Mouse (Mus musculus) limb, embryonic 13.5 days (tissue): ENCODE results near the gene Hax1. TPM values are rescaled to one million over a fixed set of nuclear protein-coding genes. Genes with fewer than 3 reads are reported as not detected.

Experiments used
- ATAC-seq: fragments of 200-750 bp; cut with Nextera tagmentation; 2 replicates; pipeline ENCODE4 v1.8.0; 2017; ENCODE audit warnings: low read depth, moderate number of reproducible peaks, moderate TSS enrichment; ENCODE audit not compliant: low FRiP score
- H3K27ac ChIP-seq: fragments of 300-500 bp; sonication (generic); 2 replicates; pipeline ENCODE4 v1.5.1; 2015; ENCODE audit warnings: inconsistent platforms, mild to moderate bottlenecking, moderate library complexity
- H3K27me3 ChIP-seq: fragments of 300-500 bp; sonication (generic); 2 replicates; pipeline ENCODE4 v1.6.1; 2015; ENCODE audit warnings: mild to moderate bottlenecking, inconsistent platforms
- H3K36me3 ChIP-seq: fragments of 300-500 bp; sonication (generic); 2 replicates; pipeline ENCODE4 v1.6.1; 2015; ENCODE audit warnings: inconsistent platforms, mild to moderate bottlenecking, moderate library complexity
- H3K4me1 ChIP-seq: fragments of 300-500 bp; sonication (generic); 2 replicates; pipeline ENCODE4 v1.6.1; 2015; ENCODE audit warnings: inconsistent platforms
- H3K4me2 ChIP-seq: fragments of 300-500 bp; sonication (generic); replicated peaks from 2 replicates; pipeline ENCODE4 v1.6.1; 2015; ENCODE audit warnings: inconsistent platforms, mild to moderate bottlenecking, moderate library complexity
- H3K4me3 ChIP-seq: fragments of 300-500 bp; sonication (generic); 2 replicates; pipeline ENCODE4 v1.5.1; 2015; ENCODE audit warnings: moderate library complexity, mild to moderate bottlenecking, inconsistent platforms
- H3K9ac ChIP-seq: fragments of 300-500 bp; sonication (generic); 2 replicates; pipeline ENCODE4 v1.6.1; 2015; ENCODE audit warnings: mild to moderate bottlenecking, inconsistent platforms
- H3K9me3 ChIP-seq: fragments of 300-500 bp; sonication (generic); 2 replicates; pipeline ENCODE4 v1.6.1; 2016; ENCODE audit warnings: inconsistent platforms
- WGBS: fragments of 180-500 bp; shearing (Covaris S2); methylation state at CpG from one replicate; pipeline ENCODE4 v1.1.7; 2015; 5-methylcytosine and 5-hydroxymethylcytosine counted together
- polyA plus RNA-seq: library from polyadenylated mRNA; unstranded; fragments of >200 nt; fragmentation: Nextera tagmentation; extraction: Ambion mirVana; gene quantifications from 2 replicates; pipeline ENCODE4 v1.2.1, GENCODE M21; 2015

Gene Hax1
- polyA plus RNA-seq, 1 experiment from 2014 or later = 174 TPM

DNA sequence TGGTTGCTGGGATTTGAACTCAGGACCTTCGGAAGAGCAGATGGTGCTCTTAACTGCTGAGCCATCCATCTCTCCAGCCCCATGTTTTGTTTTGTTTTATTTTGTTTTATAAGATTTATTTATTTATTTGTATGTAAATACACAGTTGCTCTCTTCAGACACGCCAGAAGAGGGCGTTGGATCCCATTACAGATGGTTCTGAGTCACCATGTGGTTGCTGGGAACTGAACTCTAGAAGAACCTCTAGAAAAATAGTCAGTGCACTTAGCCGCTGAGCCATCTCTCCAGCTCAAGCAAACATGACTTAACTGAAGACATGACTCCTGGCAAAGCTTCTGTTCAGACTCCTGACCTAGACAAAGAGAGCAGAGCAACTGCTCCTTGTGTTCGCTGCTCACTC, 16.2 kb downstream of the Hax1 start:
- WGBS = 80% methylated on average over 5 of the region's 5 CpGs
- Histone ChIP-seq H3K36me3 (no peaks in the 10 kb centered on the region), H3K4me1 (no peaks in the 10 kb centered on the region), H3K27ac (no peak overlapping the region), H3K4me3 (no peak overlapping the region), H3K9me3 (no peaks in the 10 kb centered on the region), H3K27me3 (no peaks in the 10 kb centered on the region), H3K9ac (no peak overlapping the region), H3K4me2 (no peak overlapping the region)
- ATAC-seq = no peak

DNA sequence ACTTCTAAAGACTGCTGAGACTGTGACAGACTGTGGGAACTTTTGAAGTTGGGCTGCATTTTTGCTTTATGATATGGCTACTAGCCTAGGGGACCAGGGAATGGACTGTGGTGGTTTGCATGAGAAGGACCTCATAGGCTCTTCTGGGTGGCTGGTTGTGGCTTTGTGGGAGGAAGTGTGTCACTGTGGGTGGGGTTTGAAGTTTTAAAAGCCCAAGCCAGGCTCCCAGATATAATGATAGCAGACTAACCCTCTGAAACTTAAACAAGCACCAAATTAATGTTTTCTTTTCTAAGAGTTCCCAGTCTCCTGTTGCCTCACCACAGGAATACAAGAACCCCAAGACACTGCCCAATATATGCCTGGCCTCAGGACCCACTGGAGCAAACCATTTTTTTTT, 21.7 kb downstream of the Hax1 start:
- H3K27me3 ChIP-seq = no peaks in the 10 kb centered on the region
- no peak overlapping the region for H3K4me2 ChIP-seq
- no peak overlapping the region for H3K27ac ChIP-seq
- no peaks in the 10 kb centered on the region for H3K36me3 ChIP-seq
- no peak overlapping the region for H3K4me3 ChIP-seq
- no peak for ATAC-seq
- no peaks in the 10 kb centered on the region for H3K4me1 ChIP-seq
- no peak overlapping the region for H3K9ac ChIP-seq
- no peaks in the 10 kb centered on the region for H3K9me3 ChIP-seq

- Histone ChIP-seq H3K4me1 (peaks cover 14% of the 10 kb centered on the region), H3K4me2 (no peak overlapping the region), H3K27me3 (no peaks in the 10 kb centered on the region), H3K9me3 (no peaks in the 10 kb centered on the region), H3K27ac (no peak overlapping the region), H3K36me3 (peaks cover 9% of the 10 kb centered on the region; the same call in 1 of the 2 replicates), H3K9ac (no peak overlapping the region), H3K4me3 (no peak overlapping the region)
- no peak for ATAC-seq
- 75% methylated on average over 7 of the region's 7 CpGs for WGBS
Observed at GRCm38 (mm10) chr3:89968509-89968908, 30.1 kb downstream of the Hax1 start.

GRCm38 (mm10) chr3:89966946-89967345, 31.6 kb downstream of the Hax1 start:
- no peak for ATAC-seq
- no peak overlapping the region for H3K27ac ChIP-seq
- WGBS = 75% methylated on average over 4 of the region's 4 CpGs
- no peak overlapping the region for H3K4me2 ChIP-seq
- peaks cover 19% of the 10 kb centered on the region for H3K4me1 ChIP-seq
- peaks cover 9% of the 10 kb centered on the region; the same call in 1 of the 2 replicates for H3K36me3 ChIP-seq
- H3K27me3 ChIP-seq = no peaks in the 10 kb centered on the region
- no peak overlapping the region for H3K4me3 ChIP-seq
- H3K9me3 ChIP-seq = no peaks in the 10 kb centered on the region
- no peak overlapping the region for H3K9ac ChIP-seq

DNA sequence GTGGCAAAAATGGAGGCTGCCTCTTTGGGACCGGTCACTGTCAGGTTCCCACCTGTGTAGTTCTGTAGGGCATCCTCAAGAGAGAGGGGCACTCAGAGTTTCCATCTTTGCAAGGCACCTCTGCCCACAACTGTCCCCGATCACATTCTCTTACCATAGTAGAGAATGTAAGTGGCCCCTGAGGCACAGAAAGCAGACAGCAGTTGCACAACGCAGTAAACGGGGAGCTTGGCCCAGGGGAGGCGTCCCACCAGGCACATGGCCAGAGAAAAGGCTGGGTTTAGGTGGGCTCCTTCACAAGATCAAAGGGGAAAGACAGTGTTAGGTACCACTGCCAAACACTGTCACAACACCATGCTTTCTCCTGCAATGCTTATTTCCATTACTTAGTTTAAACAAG, 32.6 kb downstream of the Hax1 start:
- no peak overlapping the region for H3K9ac ChIP-seq
- H3K36me3 ChIP-seq = peaks cover 9% of the 10 kb centered on the region; the same call in 1 of the 2 replicates
- no peak overlapping the region for H3K4me2 ChIP-seq
- no peaks in the 10 kb centered on the region for H3K9me3 ChIP-seq
- WGBS = 93% methylated on average over 5 of the region's 5 CpGs
- H3K4me3 ChIP-seq = no peak overlapping the region
- peaks cover 29% of the 10 kb centered on the region for H3K4me1 ChIP-seq
- no peaks in the 10 kb centered on the region for H3K27me3 ChIP-seq
- ATAC-seq = no peak
- no peak overlapping the region for H3K27ac ChIP-seq

- Histone ChIP-seq H3K27me3 (no peaks in the 10 kb centered on the region), H3K4me1 (peaks cover 32% of the 10 kb centered on the region)
- no peak for ATAC-seq
Observed at GRCm38 (mm10) chr3:89965557-89965956, 33.0 kb downstream of the Hax1 start.

GRCm38 (mm10) chr3:89963926-89964739, 34.4 kb downstream of the Hax1 start:
- 33% methylated on average over 22 of the region's 22 CpGs for WGBS
- H3K27ac ChIP-seq = peak overlapping the region; percentile 94

More at GRCm38 (mm10) chr3:89965557-89965956, 33.0 kb downstream of the Hax1 start:
- Histone ChIP-seq H3K4me2 (no peak overlapping the region), H3K36me3 (peaks cover 9% of the 10 kb centered on the region; the same call in 1 of the 2 replicates), H3K27ac (no peak overlapping the region), H3K4me3 (no peak overlapping the region), H3K9me3 (no peaks in the 10 kb centered on the region), H3K9ac (no peak overlapping the region)
- 97% methylated on average over 8 of the region's 8 CpGs for WGBS

DNA sequence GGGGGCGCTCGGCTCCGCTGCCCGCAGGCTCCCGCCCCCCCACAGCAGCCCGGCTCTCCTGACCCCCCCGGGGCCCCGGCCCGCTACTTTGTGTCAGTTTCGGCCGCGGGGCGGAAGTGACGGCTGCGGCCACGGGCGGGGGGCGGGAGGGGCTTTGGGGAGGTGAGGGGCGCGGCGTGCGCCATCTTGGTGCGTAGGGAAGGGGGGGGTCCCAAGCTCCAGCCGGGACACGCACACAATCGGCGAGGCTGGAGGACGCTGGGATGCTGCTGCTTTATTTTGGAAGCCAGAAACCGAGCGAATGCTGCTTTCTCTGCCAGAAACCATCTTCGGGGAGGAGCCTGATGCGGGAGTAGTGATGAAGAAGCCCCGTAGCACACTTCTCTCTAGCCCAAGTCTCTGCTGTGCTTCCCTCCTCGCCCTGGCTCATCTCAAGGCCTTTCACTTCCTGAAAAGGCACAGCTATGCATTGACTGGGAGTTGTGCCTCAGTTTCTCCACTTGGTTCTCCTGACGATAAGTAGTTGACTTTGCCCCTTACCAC, 35.3 kb downstream of the Hax1 start, which contains the start of gene Atp8b2:
Atp8b2 (minus strand) TSS at position 288 of the 543 bp plus-strand sequence.
- no peaks in the 10 kb centered on the region for H3K9me3 ChIP-seq
- H3K27me3 ChIP-seq = no peaks in the 10 kb centered on the region
- peaks cover 22% of the 10 kb centered on the region for H3K36me3 ChIP-seq
- peak within 1 kb of the TSS; percentile 87 for H3K4me2 ChIP-seq
- peak; percentile 66 for ATAC-seq
- H3K4me1 ChIP-seq = peaks cover 43% of the 10 kb centered on the region
- peak within 1 kb of the TSS; percentile 94 for H3K27ac ChIP-seq
- H3K9ac ChIP-seq = peak within 1 kb of the TSS; percentile 96
- peak within 1 kb of the TSS; percentile 96 for H3K4me3 ChIP-seq
- WGBS = 1% methylated on average over 29 of the region's 35 CpGs

More at GRCm38 (mm10) chr3:89963926-89964739, 34.4 kb downstream of the Hax1 start:
- peak overlapping the region; percentile 96 for H3K9ac ChIP-seq
- peaks cover 14% of the 10 kb centered on the region for H3K36me3 ChIP-seq
- H3K4me1 ChIP-seq = peaks cover 43% of the 10 kb centered on the region
- H3K4me2 ChIP-seq = peak overlapping the region; percentile 87
- peak overlapping the region; percentile 96 for H3K4me3 ChIP-seq
- no peaks in the 10 kb centered on the region for H3K27me3 ChIP-seq
- H3K9me3 ChIP-seq = no peaks in the 10 kb centered on the region
- ATAC-seq = no peak

GRCm38 (mm10) chr3:89962751-89963220, 35.8 kb downstream of the Hax1 start:
- Histone ChIP-seq H3K4me2 (peak overlapping the region; percentile 87), H3K4me3 (peak overlapping the region; percentile 96), H3K36me3 (peaks cover 27% of the 10 kb centered on the region), H3K27ac (peak overlapping the region; percentile 94), H3K9me3 (no peaks in the 10 kb centered on the region), H3K4me1 (peaks cover 43% of the 10 kb centered on the region), H3K27me3 (no peaks in the 10 kb centered on the region), H3K9ac (peak overlapping the region; percentile 96)
- ATAC-seq = peak; percentile 22
- under 1% methylated on average over 27 of the region's 30 CpGs for WGBS

DNA sequence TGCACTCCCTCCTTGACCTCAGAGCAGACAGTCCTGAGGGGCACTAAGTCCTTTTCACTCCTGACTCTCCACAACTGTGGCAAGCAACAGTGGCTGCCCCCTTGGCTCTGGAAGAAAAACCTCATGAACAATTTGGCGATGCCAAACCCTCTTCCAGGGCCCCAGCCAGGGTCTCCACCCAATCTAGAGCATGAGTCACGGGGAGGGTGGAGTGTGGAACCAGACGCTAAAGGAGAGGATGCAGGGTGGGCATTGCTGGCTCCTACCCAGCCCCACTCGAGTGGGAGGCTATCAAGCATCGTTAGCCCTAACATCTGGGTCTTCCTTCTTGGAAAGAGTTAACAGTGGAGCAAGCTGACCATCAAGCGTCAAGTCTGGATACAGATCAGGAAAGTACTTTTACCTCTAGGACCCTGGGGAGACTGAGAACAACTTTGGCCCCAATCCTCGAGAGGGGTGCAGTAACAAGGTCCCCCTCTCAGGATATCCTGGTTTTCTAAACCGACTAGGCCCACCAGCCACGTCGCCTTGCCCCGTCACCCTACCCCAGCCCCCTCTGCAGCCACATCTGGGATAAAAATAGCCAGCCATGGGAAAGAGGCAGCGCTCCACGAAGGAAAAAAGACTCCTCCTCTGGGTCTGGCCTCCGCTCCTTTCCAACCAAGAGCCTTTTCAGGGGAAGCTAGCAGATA, 36.4 kb downstream of the Hax1 start:
- Histone ChIP-seq H3K27me3 (no peaks in the 10 kb centered on the region), H3K27ac (peak overlapping the region; percentile 94), H3K36me3 (peaks cover 33% of the 10 kb centered on the region), H3K9me3 (no peaks in the 10 kb centered on the region), H3K4me2 (peak overlapping the region; percentile 87), H3K4me1 (peaks cover 43% of the 10 kb centered on the region), H3K9ac (peak overlapping the region; percentile 96), H3K4me3 (peak overlapping the region; percentile 96)
- WGBS = 3% methylated on average over 14 of the region's 14 CpGs
- ATAC-seq = no peak

DNA sequence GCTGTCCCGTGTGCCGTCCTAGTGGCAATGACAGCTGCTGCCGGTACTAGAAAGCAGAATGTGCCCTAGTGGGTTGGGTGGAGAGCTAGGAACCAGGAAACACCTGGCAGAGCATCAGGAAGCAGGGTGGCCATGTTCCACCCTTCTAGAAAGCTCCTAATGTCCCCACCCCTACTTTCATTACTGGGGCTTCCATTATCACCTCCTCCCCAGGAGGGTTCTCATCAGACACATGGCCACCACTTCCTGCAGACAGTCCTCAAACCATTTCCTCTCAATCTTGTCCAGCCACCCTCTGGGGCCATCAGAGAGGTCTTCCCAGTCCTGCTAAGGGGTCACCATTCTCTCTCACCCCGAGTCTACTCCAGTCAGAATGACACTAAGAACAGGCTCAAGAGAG, 37.1 kb downstream of the Hax1 start:
- peak overlapping the region; percentile 96 for H3K4me3 ChIP-seq
- peaks cover 43% of the 10 kb centered on the region for H3K4me1 ChIP-seq
- H3K36me3 ChIP-seq = peaks cover 41% of the 10 kb centered on the region
- no peak for ATAC-seq
- no peak overlapping the region for H3K27ac ChIP-seq
- H3K9ac ChIP-seq = peak overlapping the region; percentile 96
- 56% methylated on average over 4 of the region's 4 CpGs for WGBS
- H3K9me3 ChIP-seq = no peaks in the 10 kb centered on the region
- peak overlapping the region; percentile 87 for H3K4me2 ChIP-seq
- no peaks in the 10 kb centered on the region for H3K27me3 ChIP-seq

DNA sequence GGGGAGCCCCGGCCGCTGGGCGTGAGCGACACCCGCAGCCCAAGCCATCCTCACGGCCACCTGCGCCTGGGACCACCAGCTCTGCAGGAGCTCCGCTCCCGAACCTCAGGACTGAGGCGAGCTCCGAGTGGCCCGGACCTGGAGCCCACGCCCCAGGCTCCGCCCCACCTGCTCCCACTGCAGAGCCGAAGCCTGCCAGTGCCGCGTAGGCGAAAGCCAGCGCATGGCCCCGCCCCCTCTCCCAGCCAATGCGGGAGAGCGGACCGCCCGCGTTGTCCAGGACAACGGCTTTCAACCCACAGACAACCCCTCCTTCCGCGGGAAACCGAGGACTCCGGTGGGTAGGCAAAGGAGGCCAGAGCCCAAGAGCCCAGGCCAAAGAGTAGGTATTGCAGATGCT, 38.1 kb downstream of the Hax1 start:
- Histone ChIP-seq H3K36me3 (peaks cover 47% of the 10 kb centered on the region), H3K4me1 (peaks cover 43% of the 10 kb centered on the region), H3K9me3 (no peaks in the 10 kb centered on the region), H3K4me3 (peak overlapping the region; percentile 96), H3K4me2 (peak overlapping the region; percentile 87), H3K27ac (0 out of 2 replicates have a peak overlapping the region, but pooled peaks have one; percentile 69), H3K9ac (peak overlapping the region; percentile 96), H3K27me3 (no peaks in the 10 kb centered on the region)
- ATAC-seq = peak; percentile 91
- WGBS = 0% methylated on average over 30 of the region's 30 CpGs
